Mouse (Mus musculus) adrenal gland, postnatal 4 days (tissue): ENCODE data around the gene Cd160. TPM values are rescaled to one million over a fixed set of nuclear protein-coding genes. Genes with fewer than 3 reads are reported as not detected.

Source experiments
- DNase-seq, 2 experiments: peaks; one replicate each; pipeline ENCODE4 v3.0.0; 2021 to 2022; ENCODE audit warnings: low spot score in 2 of 2, mixed read lengths in 2 of 2
- total RNA-seq, 2 experiments: library from RNA; stranded (reverse); gene quantifications; 2 replicates each; pipeline ENCODE4 v1.2.3; 2021

The Cd160 gene
- total RNA-seq, 2 experiments from 2014 or later: 0.48 TPM; not detected in 1

GRCm38 (mm10) chr3:96829856-96830255 lies 705 bp upstream of the Cd160 start:
- DNase-seq: no peak

- DNase-seq: no peak
Measured at GRCm38 (mm10) chr3:96828308-96828864, 765 bp downstream of the Cd160 start.

- no peak for DNase-seq
Measured at GRCm38 (mm10) chr3:96825261-96825660, 3.9 kb downstream of the Cd160 start.

GRCm38 (mm10) chr3:96824614-96825013 lies 4.5 kb downstream of the Cd160 start:
- no peak for DNase-seq

GRCm38 (mm10) chr3:96823701-96824100 lies 5.5 kb downstream of the Cd160 start:
- DNase-seq: no peak

GRCm38 (mm10) chr3:96821581-96821980 lies 7.6 kb downstream of the Cd160 start:
- DNase-seq: no peak

GRCm38 (mm10) chr3:96820116-96820915 lies 8.8 kb downstream of the Cd160 start:
- DNase-seq: no peak

GRCm38 (mm10) chr3:96814342-96814741 lies 14.8 kb downstream of the Cd160 start:
- no peak for DNase-seq

- DNase-seq: no peak
Measured at GRCm38 (mm10) chr3:96813591-96814244, 15.4 kb downstream of the Cd160 start.

- DNase-seq: no peak
Measured at GRCm38 (mm10) chr3:96813106-96813505, 16.0 kb downstream of the Cd160 start.

GRCm38 (mm10) chr3:96812395-96813091 lies 16.6 kb downstream of the Cd160 start:
- peak; percentile 60 to 71 for DNase-seq

GRCm38 (mm10) chr3:96811232-96811631 lies 17.9 kb downstream of the Cd160 start:
- no peak for DNase-seq

GRCm38 (mm10) chr3:96808651-96809050 lies 20.5 kb downstream of the Cd160 start:
- DNase-seq: no peak

GRCm38 (mm10) chr3:96808136-96808535 lies 21.0 kb downstream of the Cd160 start:
- no peak for DNase-seq

- no peak for DNase-seq
Measured at GRCm38 (mm10) chr3:96802214-96802613, 26.9 kb downstream of the Cd160 start.

- DNase-seq: no peak
Measured at GRCm38 (mm10) chr3:96800254-96800653, 28.9 kb downstream of the Cd160 start.

- DNase-seq: no peak
Measured at GRCm38 (mm10) chr3:96788506-96788905, 40.6 kb downstream of the Cd160 start.

GRCm38 (mm10) chr3:96787784-96788183 lies 41.4 kb downstream of the Cd160 start:
- no peak for DNase-seq

- no peak for DNase-seq
Measured at GRCm38 (mm10) chr3:96782236-96782635, 46.9 kb downstream of the Cd160 start.

- DNase-seq: no peak
Measured at GRCm38 (mm10) chr3:96777120-96777519, 52.0 kb downstream of the Cd160 start.

GRCm38 (mm10) chr3:96772949-96773348 lies 56.2 kb downstream of the Cd160 start:
- DNase-seq: no peak

- DNase-seq: no peak
Measured at GRCm38 (mm10) chr3:96769971-96770370, 59.2 kb downstream of the Cd160 start.
